Mouse (Mus musculus): ENCODE data around the gene Tbx10. TPM values are rescaled to one million over a fixed set of nuclear protein-coding genes. Genes with fewer than 3 reads are reported as not detected.

Gene Tbx10
- total and polyA plus RNA-seq, 3 experiments: not detected

DNA sequence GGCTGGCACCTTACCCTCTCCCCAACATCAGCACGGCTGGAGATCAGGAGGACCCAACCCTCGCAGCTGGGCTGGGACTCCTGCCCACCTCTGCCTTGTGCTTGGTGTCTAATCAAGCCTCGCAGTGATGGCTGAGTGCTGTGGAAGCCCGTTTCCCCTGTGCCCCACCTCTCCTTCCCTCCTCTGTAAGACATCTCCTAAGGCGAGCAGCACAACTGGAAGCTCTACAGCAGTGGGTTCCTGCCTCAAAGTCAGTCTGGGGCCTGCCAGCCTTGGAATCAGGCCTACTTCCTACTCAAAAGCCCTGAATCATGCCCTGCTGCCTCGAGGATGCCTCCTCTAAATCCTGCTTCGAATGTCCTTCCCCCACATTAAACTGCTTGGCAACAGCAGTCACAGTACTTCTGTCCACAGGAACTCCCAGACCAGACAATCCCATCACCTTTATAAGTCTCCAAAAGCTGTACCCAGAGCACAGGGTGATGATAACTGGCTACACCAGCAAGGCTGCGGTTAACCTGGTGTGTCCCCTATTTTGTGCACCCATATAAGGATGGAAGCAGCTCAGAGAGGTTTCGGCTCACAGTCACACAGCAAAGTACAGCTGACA is 6.7 kb downstream of the Tbx10 start:
- Histone ChIP-seq H3K36me3 (ENCODE audit: control insufficient read depth in 1 of 2, insufficient read depth in 2 of 2, low read length in 2 of 2) (peaks cover 0 to 6% of the 10 kb centered on the region in 2 experiments; a peak in 2 of 4 replicates), H3K79me2 (ENCODE audit: control insufficient read depth, insufficient read depth, low read length, poor library complexity) (peaks cover 1% of the 10 kb centered on the region; the same call in 1 of the 2 replicates), H3K4me1 (ENCODE audit: control insufficient read depth in 1 of 2, insufficient read depth in 2 of 2, low read length in 2 of 2) (peaks cover 0 to 15% of the 10 kb centered on the region in 2 experiments; a peak in 2 of 4 replicates), H3K9me3 (replicated peaks; ENCODE audit: insufficient read depth, low read length) (no peaks in the 10 kb centered on the region), H3K9ac (ENCODE audit: control insufficient read depth, low read depth, low read length, poor library complexity, severe bottlenecking) (peak overlapping the region; percentile 65), H3K27ac (ENCODE audit: control insufficient read depth, low read depth, low read length) (peak overlapping the region; percentile 46), H3K27me3 (ENCODE audit: control insufficient read depth in 1 of 2, insufficient read depth in 2 of 2, low read length in 2 of 2) (peaks cover 1 to 3% of the 10 kb centered on the region in 2 experiments), H3K4me3 (ENCODE audit: control insufficient read depth in 1 of 2, insufficient read depth in 1 of 2, low read depth in 2 of 2, low read length in 2 of 2) (peak overlapping the region; percentile 67 to 80)
- TF ChIP-seq ZMIZ1 (IDR thresholded peaks at IDR 0.05; ENCODE audit: low read depth, low read length): no peak
- no peak for TF ChIP-seq POLR2AphosphoS5 (IDR thresholded peaks at IDR 0.05; ENCODE audit: borderline replicate concordance, low read depth, low read length)
- TF ChIP-seq NELFE (IDR thresholded peaks at IDR 0.05; ENCODE audit: low read depth, low read length): no peak
- TF ChIP-seq HCFC1 (IDR thresholded peaks at IDR 0.05; ENCODE audit: low read depth, low read length): no peak
- no peak for TF ChIP-seq ELF1 (IDR thresholded peaks at IDR 0.05; ENCODE audit: low read depth, low read length)
- no peak for TF ChIP-seq JUND (IDR thresholded peaks at IDR 0.05; ENCODE audit: low read depth, low read length)
- TF ChIP-seq CHD1 (IDR thresholded peaks at IDR 0.05; ENCODE audit: low read depth, low read length): no peak
- TF ChIP-seq TCF12 (IDR thresholded peaks at IDR 0.05; ENCODE audit: low read depth, low read length): no peak
- TF ChIP-seq ZKSCAN1 (IDR thresholded peaks at IDR 0.05; ENCODE audit: low read depth, low read length): no peak
- no peak for TF ChIP-seq BHLHE40 (IDR thresholded peaks at IDR 0.05; ENCODE audit: borderline replicate concordance, low read depth, low read length)
- no peak for TF ChIP-seq USF1 (IDR thresholded peaks at IDR 0.05; ENCODE audit: low read depth, low read length)
- TF ChIP-seq NRF1 (IDR thresholded peaks at IDR 0.05; ENCODE audit: insufficient read depth, low read depth, low read length, poor library complexity, severe bottlenecking): no peak
- peak; percentile 64 for DNase-seq (ENCODE audit: low read depth, low spot score)

- Histone ChIP-seq H3K36me3 (ENCODE audit: control insufficient read depth in 1 of 2, insufficient read depth in 2 of 2, low read length in 2 of 2) (peaks cover 0 to 6% of the 10 kb centered on the region in 2 experiments; a peak in 2 of 4 replicates), H3K27ac (ENCODE audit: control insufficient read depth, low read depth, low read length) (peak within 1 kb of the TSS; percentile 88), H3K4me3 (ENCODE audit: control insufficient read depth in 1 of 2, insufficient read depth in 1 of 2, low read depth in 2 of 2, low read length in 2 of 2) (peak within 1 kb of the TSS; percentile 80), H3K79me2 (ENCODE audit: control insufficient read depth, insufficient read depth, low read length, poor library complexity) (peaks cover 1% of the 10 kb centered on the region; the same call in 1 of the 2 replicates), H3K27me3 (ENCODE audit: control insufficient read depth in 1 of 2, insufficient read depth in 2 of 2, low read length in 2 of 2) (no peaks in the 10 kb centered on the region; a peak in 1 of 4 replicates), H3K9me3 (replicated peaks; ENCODE audit: insufficient read depth, low read length) (no peaks in the 10 kb centered on the region), H3K9ac (ENCODE audit: control insufficient read depth, low read depth, low read length, poor library complexity, severe bottlenecking) (peak within 1 kb of the TSS; percentile 90), H3K4me1 (ENCODE audit: control insufficient read depth in 1 of 2, insufficient read depth in 2 of 2, low read length in 2 of 2) (peaks cover 0 to 15% of the 10 kb centered on the region in 2 experiments; a peak in 2 of 4 replicates)
- DNase-seq (ENCODE audit: low read depth, low spot score): peak; percentile 99
- TF ChIP-seq ETS1 (IDR thresholded peaks at IDR 0.05; ENCODE audit: low read depth, low read length) (peak; percentile 17; the same call in 1 of the 2 replicates), KAT2A (conservative IDR thresholded peaks at IDR 0.05; ENCODE audit: low read depth, low read length) (no peak), TAL1 (IDR thresholded peaks at IDR 0.05; ENCODE audit: low read length) (no peak), MEF2A (IDR thresholded peaks at IDR 0.05; ENCODE audit: extremely low read depth, insufficient replicate concordance, low read depth, low read length, poor library complexity, severe bottlenecking) (no peak), MYB (IDR thresholded peaks at IDR 0.05; ENCODE audit: low read depth, low read length) (no peak), EP300 (IDR thresholded peaks at IDR 0.05; ENCODE audit: low read depth in 1 of 2, low read length in 2 of 2) (peak in 1 of 2 experiments; percentile 9; a peak in 1 of 4 replicates), ZMIZ1 (IDR thresholded peaks at IDR 0.05; ENCODE audit: low read depth, low read length) (peak; percentile 73; the same call in 1 of the 2 replicates), MAX (IDR thresholded peaks at IDR 0.05; ENCODE audit: low read length) (no peak; the same call in 1 of the 2 replicates), UBTF (IDR thresholded peaks at IDR 0.05; ENCODE audit: borderline replicate concordance, insufficient read depth, low read depth, low read length) (peak; percentile 73; the same call in 1 of the 2 replicates), POLR2AphosphoS5 (IDR thresholded peaks at IDR 0.05; ENCODE audit: borderline replicate concordance, low read depth, low read length) (0 out of 2 replicates have a peak, but pooled peaks have one; percentile 62), USF2 (IDR thresholded peaks at IDR 0.05; ENCODE audit: borderline replicate concordance in 1 of 2, insufficient read depth in 1 of 2, low read depth in 1 of 2, low read length in 2 of 2) (no peak), POLR2AphosphoS2 (IDR thresholded peaks at IDR 0.05; ENCODE audit: low read length) (peak; percentile 84), SIN3A (IDR thresholded peaks at IDR 0.05; ENCODE audit: low read length) (peak; percentile 79), NELFE (IDR thresholded peaks at IDR 0.05; ENCODE audit: low read depth, low read length) (peak; percentile 94), MXI1 (IDR thresholded peaks at IDR 0.05; ENCODE audit: low read depth, low read length) (peak; percentile 56; the same call in 1 of the 2 replicates), MAZ (IDR thresholded peaks at IDR 0.05; ENCODE audit: low read depth, low read length) (0 out of 2 replicates have a peak, but pooled peaks have one; percentile 33), MYC (IDR thresholded peaks at IDR 0.05; ENCODE audit: low read depth, low read length) (peak; percentile 86; the same call in 1 of the 2 replicates)
Observed at GRCm38 (mm10) chr19:4000119-4000900, 7.8 kb downstream of the Tbx10 start, which contains the start of the genes Nudt8 and Gm49405. Gene Nudt8 (plus strand): TSS chr19:4000580. Gene Gm49405 (plus strand): TSS chr19:4000626.

Data from MEL (cell line).